11 mouse cellular contexts compared by ENCODE assay signal in the genomic region with DNA sequence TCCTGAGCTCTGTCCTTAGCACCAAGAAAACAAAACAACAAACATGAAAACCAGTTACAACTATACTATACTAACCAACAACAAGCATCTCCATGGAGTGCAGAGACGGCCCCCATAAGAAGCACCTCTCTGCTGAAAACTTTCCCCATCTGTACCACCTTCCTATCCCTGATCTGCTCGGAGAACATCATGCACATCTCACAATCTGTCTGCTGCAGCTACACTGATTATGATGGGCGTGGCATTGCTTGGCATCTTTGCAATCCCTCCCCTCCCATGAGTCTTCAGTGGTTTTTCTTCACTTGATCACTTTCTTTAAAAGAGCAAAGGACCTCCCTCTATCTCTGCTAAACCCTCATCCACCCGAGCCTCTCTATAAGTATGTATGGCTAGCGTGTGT.
"Had no signal": no experiment of that assay in that cellular context is flagged by ENCODE, and none has a peak within 500 bp of the region (broad histone marks: within the 10 kb centered on the region; RNA-seq: fewer than 3 reads in every experiment).

No protein-coding gene starts in this region.

- ATAC-seq: liver, embryonic 12.5 days; lung, postnatal 0 days had no signal

- DNase-seq: kidney, adult 2 months; kidney, postnatal 25 days; layer of hippocampus, adult 9-11 months; liver; lung, embryonic 14.5 days; midbrain, embryonic 14.5 days; thymus, adult 2 months; thymus, postnatal 14 days; thymus, postnatal 4 days had no signal
